Mouse (Mus musculus) erythroblast, adult 5-6 weeks (primary cell): Measurements from ENCODE around the gene Midn. TPM values are rescaled to one million over a fixed set of nuclear protein-coding genes. Genes with fewer than 3 reads are reported as not detected.

ENCODE experiments used
- ATAC-seq: replicated peaks from 2 replicates; pipeline ENCODE4 v1.8.0; 2016; ENCODE audit warnings: moderate number of reproducible peaks, mild to moderate bottlenecking, moderate TSS enrichment, inconsistent platforms; ENCODE audit not compliant: poor library complexity, low FRiP score, severe bottlenecking
- total RNA-seq, 2 experiments: library from RNA; stranded (forward) in 1 of 2; stranded (reverse) in 1 of 2; fragments of 150-400 nt in 1 of 2; fragments of 200-764, 138-1000 nt in 1 of 2; gene quantifications; 2 replicates each; pipeline versions ENCODE4 v1.2.3 to v1.2.4; 2015 to 2017; ENCODE audit warnings: low replicate concordance in 2 of 2

Midn gene
- total RNA-seq, 2 experiments from 2014 or later, result 3.9 to 5.0 TPM

DNA sequence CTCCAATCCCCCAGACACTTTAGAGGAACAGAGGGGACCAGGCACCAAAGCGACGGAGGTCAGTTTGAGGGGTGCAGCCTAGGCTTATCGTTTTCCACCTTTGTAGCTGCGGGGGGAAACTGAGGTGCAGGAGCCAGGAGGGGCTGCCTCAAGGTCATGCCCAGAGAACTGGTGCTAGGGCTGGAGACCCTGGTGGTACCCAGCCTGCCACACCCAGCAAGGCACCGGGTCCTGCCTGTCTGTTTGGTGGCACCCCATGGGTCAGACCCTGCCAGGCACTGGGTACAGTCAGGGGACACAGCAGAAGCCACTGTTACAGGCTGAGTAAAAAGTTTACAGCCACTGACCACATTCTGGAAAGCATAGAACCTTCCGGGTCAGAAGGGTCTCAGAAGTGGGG is 32.2 kb downstream of the Midn start:
- ATAC-seq, result no peak

- no peak for ATAC-seq
Measured at GRCm38 (mm10) chr10:80180823-80181222, 32.8 kb downstream of the Midn start.

DNA sequence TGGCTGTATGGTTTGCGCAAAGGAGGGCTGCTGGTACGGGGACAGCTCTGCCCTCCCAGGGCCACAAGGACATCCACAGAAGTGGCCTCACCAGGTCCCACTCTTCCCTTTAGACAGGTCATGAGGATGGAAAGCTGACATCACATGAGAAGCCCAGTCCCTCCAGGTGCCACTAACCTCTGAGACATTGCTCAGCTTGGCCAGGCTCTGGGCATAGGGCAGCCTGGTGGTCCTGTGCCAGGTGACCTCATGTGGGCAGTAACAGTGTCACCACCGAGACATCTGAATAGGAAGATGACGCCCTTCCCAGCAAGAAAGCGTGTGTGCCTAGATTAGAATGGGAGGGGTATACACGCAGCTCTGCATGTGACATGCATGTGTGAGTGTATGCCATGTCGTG is 34.5 kb downstream of the Midn start:
- no peak for ATAC-seq

- no peak for ATAC-seq
Measured at GRCm38 (mm10) chr10:80186649-80187048, 38.6 kb downstream of the Midn start.

DNA sequence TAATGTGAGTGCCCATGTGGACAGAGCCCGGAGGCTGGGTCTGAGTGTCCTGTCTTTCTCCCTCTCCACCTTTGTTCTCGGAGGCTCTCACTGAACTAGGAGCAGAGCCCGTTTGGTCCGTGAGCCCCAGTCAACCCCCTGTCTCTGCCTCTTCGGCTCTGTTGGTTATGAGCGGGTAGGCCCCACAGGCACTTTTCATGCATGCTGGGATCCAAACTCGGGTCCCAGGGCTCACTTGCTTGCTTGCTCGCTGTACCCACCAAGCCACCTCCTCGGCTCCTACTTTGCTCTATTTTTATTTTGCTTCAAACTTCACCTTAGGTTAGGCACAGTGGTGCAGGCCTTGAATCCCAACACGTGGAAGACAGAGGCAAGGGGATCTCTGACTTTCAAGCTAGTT is 39.7 kb downstream of the Midn start:
- ATAC-seq, result no peak

GRCm38 (mm10) chr10:80188453-80189024 is 40.5 kb downstream of the Midn start:
- ATAC-seq, result no peak

DNA sequence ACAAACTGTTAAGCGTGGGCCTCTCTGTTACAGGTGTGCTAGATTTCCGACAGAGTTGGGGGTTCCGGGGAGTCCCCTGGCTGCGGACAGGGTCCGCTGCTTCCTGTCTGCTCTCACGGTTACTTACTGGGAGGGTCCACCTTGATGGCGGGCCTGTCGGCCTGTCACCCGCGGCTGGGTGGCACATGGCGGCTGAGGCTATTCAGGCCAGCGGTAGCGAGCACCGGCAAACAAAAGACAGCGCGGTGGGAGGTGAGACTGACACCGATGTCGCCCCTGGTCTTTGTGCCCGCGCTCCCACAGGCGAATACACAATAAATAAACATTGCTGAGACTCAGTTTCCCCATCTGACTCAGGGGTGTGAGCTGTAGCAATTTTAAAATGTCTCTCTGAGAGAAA is 41.9 kb downstream of the Midn start:
- ATAC-seq, result no peak

DNA sequence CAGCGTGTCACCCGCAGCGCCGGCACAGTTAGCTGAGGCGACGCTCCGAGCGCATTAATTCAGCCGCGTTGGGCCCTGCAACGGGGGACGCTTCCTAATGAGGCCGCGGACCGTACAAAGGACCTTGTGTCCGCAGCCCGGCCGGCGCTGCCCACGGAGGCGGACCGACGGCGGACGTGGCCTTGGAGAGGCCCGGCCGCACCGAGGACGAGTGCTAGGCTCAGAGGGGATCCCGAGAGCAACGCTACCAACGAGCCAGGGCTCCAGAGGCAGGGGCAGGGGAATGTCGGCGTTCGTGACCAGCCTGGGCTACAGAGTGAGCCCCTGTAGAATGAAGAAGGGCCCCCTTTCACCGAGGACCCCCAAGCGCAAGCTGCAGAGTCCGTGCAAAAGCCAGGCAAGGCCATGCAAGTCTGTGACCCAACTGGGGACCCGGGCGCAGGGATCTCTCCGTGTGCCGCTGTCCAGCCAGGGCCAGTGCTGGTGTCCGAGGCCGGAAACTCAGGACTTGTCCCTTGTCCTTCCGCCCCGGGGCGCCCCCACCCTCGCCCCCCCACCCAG is 42.5 kb downstream of the Midn start:
- no peak for ATAC-seq

DNA sequence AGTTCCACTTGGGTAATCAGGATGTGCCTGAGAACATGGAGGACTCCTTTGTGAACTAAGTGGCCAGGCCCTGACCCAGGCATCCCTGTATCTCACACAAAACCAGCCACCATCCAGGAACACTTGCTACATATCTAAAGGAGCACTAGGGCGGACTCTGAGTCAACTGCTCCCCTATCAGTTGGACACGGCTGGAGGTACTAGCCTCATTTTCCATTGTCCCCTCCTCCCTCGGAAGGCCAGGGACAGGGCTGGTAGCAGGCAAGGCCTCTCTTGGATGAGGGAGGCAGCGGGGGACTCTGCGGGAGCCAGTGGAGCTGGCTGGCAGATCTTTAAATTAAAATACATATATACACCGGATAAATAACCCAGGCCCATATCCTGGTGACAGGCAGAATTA is 45.9 kb downstream of the Midn start:
- ATAC-seq, result no peak

- no peak for ATAC-seq
Measured at GRCm38 (mm10) chr10:80194441-80194840, 46.4 kb downstream of the Midn start.

- no peak for ATAC-seq
Measured at GRCm38 (mm10) chr10:80196167-80196566, 48.1 kb downstream of the Midn start.

DNA sequence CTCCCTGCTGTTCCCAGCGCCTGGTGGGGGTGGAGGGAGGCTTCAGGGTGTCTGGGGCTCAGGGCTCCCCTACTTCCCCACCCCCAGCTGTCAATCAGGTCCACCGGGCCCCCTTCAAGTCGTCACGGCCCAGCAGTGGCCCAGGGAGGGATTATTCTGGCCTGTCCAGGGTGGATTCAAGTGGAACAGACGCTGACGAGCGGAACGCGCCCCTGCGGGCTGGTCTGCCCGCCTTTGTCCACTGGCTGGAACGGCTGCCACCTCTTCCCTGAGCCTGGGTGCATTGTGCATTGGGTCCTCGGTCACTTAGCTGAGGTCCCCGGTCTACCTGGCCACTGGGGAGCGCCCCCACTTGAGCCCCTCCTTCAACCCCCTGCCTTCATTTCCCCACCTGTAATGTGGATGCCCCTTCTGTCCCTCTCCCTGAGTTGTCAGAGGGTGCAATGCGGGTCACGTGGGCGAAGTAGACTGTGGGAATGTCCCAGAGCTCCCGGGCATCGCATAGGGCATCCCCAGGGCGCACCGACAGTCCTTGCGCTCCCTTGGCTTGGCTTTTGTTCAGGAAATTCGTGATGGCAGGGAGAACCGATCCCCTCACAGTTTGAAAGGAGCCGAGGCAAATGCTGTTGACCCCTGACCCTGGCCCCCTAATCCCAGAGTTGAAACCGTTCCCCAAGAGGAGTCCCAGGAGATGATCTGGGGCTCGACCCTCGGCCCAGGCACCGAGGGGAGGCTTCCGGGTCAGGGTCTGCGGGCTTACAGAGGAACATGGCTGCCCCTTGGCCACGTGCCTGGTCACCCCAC is 48.9 kb downstream of the Midn start:
- no peak for ATAC-seq

- peak; percentile 90 for ATAC-seq
Measured at GRCm38 (mm10) chr10:80199440-80200008, 51.5 kb downstream of the Midn start.

DNA sequence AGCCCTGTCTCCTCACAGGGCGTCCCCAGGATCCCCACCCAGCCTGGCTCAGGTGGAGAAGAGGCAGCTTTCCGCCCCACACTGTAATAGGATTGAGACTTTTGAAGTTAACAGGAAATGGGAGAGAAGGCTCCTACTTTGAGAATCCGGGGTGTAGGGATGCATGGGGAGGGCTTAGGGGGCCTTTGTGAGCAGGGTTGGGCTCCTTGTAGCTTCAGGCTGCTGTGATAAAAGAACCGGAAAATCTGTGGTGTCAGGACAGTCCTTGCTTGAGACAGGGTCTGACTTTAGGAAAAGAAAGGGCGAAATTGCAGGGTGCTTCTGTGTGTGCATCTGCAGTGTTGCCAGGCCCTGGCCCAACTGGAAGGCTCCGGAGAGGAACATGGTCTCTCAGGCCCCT is 52.4 kb downstream of the Midn start:
- ATAC-seq, result no peak

DNA sequence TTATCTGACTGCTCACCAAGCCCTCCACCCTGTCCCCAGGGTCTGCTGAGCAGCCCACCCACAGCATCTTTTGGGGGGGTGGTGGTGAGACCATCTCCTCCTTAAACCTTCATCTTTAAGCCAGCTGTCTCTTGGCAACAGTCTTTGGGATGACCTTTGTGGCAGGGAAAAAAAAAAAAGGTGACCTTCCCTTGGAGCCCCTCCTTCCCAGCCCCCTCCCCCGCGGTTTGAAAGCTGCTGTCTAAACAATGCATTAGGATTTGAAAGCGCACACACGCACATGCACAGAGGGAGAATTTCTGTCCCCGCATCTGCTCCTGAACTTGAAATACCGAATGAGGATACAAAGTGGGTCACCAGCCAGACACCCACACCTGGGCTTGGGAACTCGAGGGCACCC is 56.0 kb downstream of the Midn start:
- no peak for ATAC-seq

- ATAC-seq, result no peak
Measured at GRCm38 (mm10) chr10:80207201-80207600, 59.1 kb downstream of the Midn start.

GRCm38 (mm10) chr10:80207676-80208075 is 59.6 kb downstream of the Midn start:
- no peak for ATAC-seq
